Mouse (Mus musculus) MEL (cell line): ENCODE measurements at regions not wholly inside any gene's neighbourhood (a gene's known extent, or its start where the extent isn't known, plus 50 kb on each side); places are given as distances from the start of the nearest gene placed in this dataset.

Source experiments
- DNase-seq: peaks from one replicate; pipeline ENCODE4 v3.0.0; 2011; ENCODE audit warnings: low read depth, low spot score
- H3K27ac ChIP-seq: 2 replicates; pipeline ENCODE4 v1.5.1; 2012; ENCODE audit warnings: low read depth, mild to moderate bottlenecking, control low read depth, low read length, moderate library complexity; ENCODE audit not compliant: control insufficient read depth
- H3K27me3 ChIP-seq, 2 experiments: fragments of 150-350 bp in 1 of 2; sonication (generic) in 1 of 2; 2 replicates each; pipeline ENCODE4 v1.6.1; 2012; ENCODE audit warnings: low read length in 2 of 2, mild to moderate bottlenecking in 2 of 2, improper control_type of control experiment in 1 of 2, moderate library complexity in 1 of 2; ENCODE audit not compliant: insufficient read depth in 2 of 2, control insufficient read depth in 1 of 2
- H3K36me3 ChIP-seq, 2 experiments: 2 replicates each; pipeline ENCODE4 v1.6.1; 2012 to 2014; ENCODE audit warnings: low read length in 2 of 2, improper control_type of control experiment in 1 of 2, inconsistent platforms in 1 of 2, mild to moderate bottlenecking in 1 of 2; ENCODE audit not compliant: insufficient read depth in 2 of 2, control insufficient read depth in 1 of 2
- H3K4me1 ChIP-seq, 2 experiments: fragments of 150-350 bp in 1 of 2; sonication (generic) in 1 of 2; 2 replicates each; pipeline ENCODE4 v1.6.1; 2012; ENCODE audit warnings: low read length in 2 of 2, improper control_type of control experiment in 1 of 2, mild to moderate bottlenecking in 1 of 2; ENCODE audit not compliant: insufficient read depth in 2 of 2, control insufficient read depth in 1 of 2
- H3K4me3 ChIP-seq, 2 experiments: fragments of 150-350 bp in 1 of 2; sonication (generic) in 1 of 2; 2 replicates each; pipeline ENCODE4 v1.5.1; 2012; ENCODE audit warnings: low read depth in 2 of 2, low read length in 2 of 2, mild to moderate bottlenecking in 2 of 2, moderate library complexity in 2 of 2, control low read depth in 1 of 2, improper control_type of control experiment in 1 of 2; ENCODE audit not compliant: control insufficient read depth in 1 of 2, insufficient read depth in 1 of 2
- H3K79me2 ChIP-seq: 2 replicates; pipeline ENCODE4 v1.6.1; 2012; ENCODE audit warnings: mild to moderate bottlenecking, low read length, moderate library complexity; ENCODE audit not compliant: control insufficient read depth, poor library complexity, insufficient read depth
- H3K9ac ChIP-seq: 2 replicates; pipeline ENCODE4 v1.6.1; 2012; ENCODE audit warnings: low read depth, mild to moderate bottlenecking, control low read depth, low read length, moderate library complexity; ENCODE audit not compliant: control insufficient read depth, poor library complexity, severe bottlenecking
- H3K9me3 ChIP-seq: fragments of 150-350 bp; sonication (generic); replicated peaks from 2 replicates; pipeline ENCODE4 v1.6.1; 2012; ENCODE audit warnings: mild to moderate bottlenecking, low read length, improper control_type of control experiment, moderate library complexity; ENCODE audit not compliant: insufficient read depth
- CHD2 ChIP-seq: IDR thresholded peaks from 2 replicates; pipeline ENCODE4 v1.6.1; 2011; ENCODE audit warnings: low read length, improper control_type of control experiment
- ELF1 ChIP-seq: IDR thresholded peaks from 2 replicates; pipeline ENCODE4 v1.6.1; 2014; ENCODE audit warnings: low read depth, mild to moderate bottlenecking, inconsistent platforms, low read length, improper control_type of control experiment, moderate library complexity
- ETS1 ChIP-seq: IDR thresholded peaks from 2 replicates; pipeline ENCODE4 v1.6.1; 2012; ENCODE audit warnings: low read depth, mild to moderate bottlenecking, inconsistent platforms, low read length, improper control_type of control experiment, moderate library complexity
- GATA1 ChIP-seq: IDR thresholded peaks from 2 replicates; pipeline ENCODE4 v1.6.1; 2011; ENCODE audit warnings: low read depth, low read length, improper control_type of control experiment
- JUND ChIP-seq: IDR thresholded peaks from 2 replicates; pipeline ENCODE4 v1.6.1; 2011; ENCODE audit warnings: low read depth, mild to moderate bottlenecking, improper control_type of control experiment, low read length
- KAT2A ChIP-seq: conservative IDR thresholded peaks from 2 replicates; pipeline ENCODE4 v1.6.1; 2012; ENCODE audit warnings: low read depth, low read length, improper control_type of control experiment, inconsistent platforms
- MAFK ChIP-seq: IDR thresholded peaks from 2 replicates; pipeline ENCODE4 v1.6.1; 2011; ENCODE audit warnings: low read depth, mild to moderate bottlenecking, low read length, improper control_type of control experiment, borderline replicate concordance
- MYB ChIP-seq: IDR thresholded peaks from 2 replicates; pipeline ENCODE4 v1.6.1; 2011; ENCODE audit warnings: mild to moderate bottlenecking, low read depth, low read length, improper control_type of control experiment
- NELFE ChIP-seq: IDR thresholded peaks from 2 replicates; pipeline ENCODE4 v1.6.1; 2011; ENCODE audit warnings: low read depth, low read length, improper control_type of control experiment
- NRF1 ChIP-seq: IDR thresholded peaks from 2 replicates; pipeline ENCODE4 v1.6.1; 2014; ENCODE audit warnings: low read depth, mild to moderate bottlenecking, inconsistent platforms, low read length, improper control_type of control experiment, moderate library complexity; ENCODE audit not compliant: poor library complexity, insufficient read depth, severe bottlenecking
- RAD21 ChIP-seq: IDR thresholded peaks from 2 replicates; pipeline ENCODE4 v1.6.1; 2011; ENCODE audit warnings: mild to moderate bottlenecking, low read depth, low read length, improper control_type of control experiment
- RCOR1 ChIP-seq: IDR thresholded peaks from 2 replicates; pipeline ENCODE4 v1.6.1; 2012; ENCODE audit warnings: low read depth, mild to moderate bottlenecking, inconsistent platforms, low read length, improper control_type of control experiment
- SIN3A ChIP-seq: IDR thresholded peaks from 2 replicates; pipeline ENCODE4 v1.6.1; 2012; ENCODE audit warnings: low read length, improper control_type of control experiment, inconsistent platforms
- TBP ChIP-seq: IDR thresholded peaks from 2 replicates; pipeline ENCODE4 v1.8.0; 2011; ENCODE audit warnings: low read depth, low read length, improper control_type of control experiment
- TCF12 ChIP-seq: IDR thresholded peaks from 2 replicates; pipeline ENCODE4 v1.6.1; 2014; ENCODE audit warnings: low read depth, mild to moderate bottlenecking, inconsistent platforms, low read length, improper control_type of control experiment, moderate library complexity
- UBTF ChIP-seq: IDR thresholded peaks from 2 replicates; pipeline ENCODE4 v1.6.1; 2012; ENCODE audit warnings: low read depth, mild to moderate bottlenecking, inconsistent platforms, low read length, improper control_type of control experiment, moderate library complexity, borderline replicate concordance; ENCODE audit not compliant: insufficient read depth
- USF1 ChIP-seq: IDR thresholded peaks from 2 replicates; pipeline ENCODE4 v1.6.1; 2014; ENCODE audit warnings: low read depth, mild to moderate bottlenecking, inconsistent platforms, low read length, improper control_type of control experiment, moderate library complexity
- ZC3H11A ChIP-seq: IDR thresholded peaks from 2 replicates; pipeline ENCODE4 v1.6.1; 2012; ENCODE audit warnings: low read depth, mild to moderate bottlenecking, inconsistent platforms, low read length, improper control_type of control experiment
- ZNF384 ChIP-seq: IDR thresholded peaks from 2 replicates; pipeline ENCODE4 v1.6.1; 2012; ENCODE audit warnings: low read depth, mild to moderate bottlenecking, inconsistent platforms, low read length, improper control_type of control experiment

GRCm38 (mm10) chr13:51247378-51247777 lies 76.6 kb downstream of the Nxnl2 start:
- no peak overlapping the region for H3K4me3 ChIP-seq
- no peak for DNase-seq
- no peaks in the 10 kb centered on the region for H3K36me3 ChIP-seq
- no peak overlapping the region for H3K9ac ChIP-seq
- TF ChIP-seq UBTF (no peak), ZC3H11A (no peak), JUND (no peak), ZNF384 (no peak), RCOR1 (no peak), MAFK (no peak), TCF12 (no peak), NRF1 (no peak), TBP (no peak), CHD2 (no peak)
- no peaks in the 10 kb centered on the region for H3K4me1 ChIP-seq
- no peak overlapping the region for H3K27ac ChIP-seq
- no peaks in the 10 kb centered on the region for H3K79me2 ChIP-seq
- H3K27me3 ChIP-seq = no peaks in the 10 kb centered on the region
- H3K9me3 ChIP-seq = no peaks in the 10 kb centered on the region

- H3K9me3 ChIP-seq = no peaks in the 10 kb centered on the region
- no peaks in the 10 kb centered on the region for H3K79me2 ChIP-seq
- H3K27ac ChIP-seq = no peak overlapping the region
- no peak overlapping the region for H3K4me3 ChIP-seq
- TF ChIP-seq ELF1 (no peak), USF1 (no peak), GATA1 (no peak), SIN3A (no peak), RAD21 (no peak), RCOR1 (no peak), MAFK (no peak), NELFE (no peak), MYB (no peak), UBTF (no peak), KAT2A (no peak), NRF1 (no peak), TCF12 (no peak), ETS1 (no peak)
- TF ChIP-seq, all 39 proteins: peak for 0
- no peak for DNase-seq
- H3K9ac ChIP-seq = no peak overlapping the region
- no peaks in the 10 kb centered on the region for H3K4me1 ChIP-seq
- no peaks in the 10 kb centered on the region for H3K36me3 ChIP-seq
- H3K27me3 ChIP-seq = no peaks in the 10 kb centered on the region
Observed at GRCm38 (mm10) chr13:51253371-51253770, 82.5 kb downstream of the Nxnl2 start.
